Mouse (Mus musculus): Measurements from ENCODE around the gene Smtnl2. TPM values are rescaled to one million over a fixed set of nuclear protein-coding genes. Genes with fewer than 3 reads are reported as not detected.

Smtnl2 gene
- polyA plus RNA-seq, 1 experiment from 2014 or later, result 7.0 TPM

DNA sequence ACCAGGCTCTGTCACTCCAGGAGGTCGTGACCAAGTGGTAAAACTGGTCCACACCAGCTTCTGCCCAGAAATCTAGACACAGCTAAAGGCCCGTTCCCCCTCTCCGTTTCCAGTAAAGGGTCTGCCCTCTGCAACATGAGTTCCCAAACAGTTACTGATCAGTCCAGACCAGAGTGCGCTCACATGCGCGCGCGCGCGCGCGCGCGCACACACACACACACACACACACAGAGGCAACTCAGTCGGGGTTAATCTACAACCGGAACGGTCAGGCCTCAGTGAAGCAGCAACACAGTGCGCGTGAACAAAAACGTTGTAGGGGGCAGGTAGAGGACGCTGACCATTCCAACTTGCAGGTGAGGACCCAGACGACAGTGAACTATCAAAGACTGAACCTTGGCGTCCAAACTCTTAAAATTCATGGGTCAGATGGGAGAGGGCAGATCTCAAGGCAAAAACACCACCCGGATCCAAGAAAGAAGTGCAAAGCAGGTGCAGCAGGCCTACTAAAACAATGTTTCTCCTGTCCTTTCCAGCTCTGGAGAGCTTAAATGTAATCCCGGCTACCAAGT lies 906 bp downstream of the Smtnl2 start:
- Histone ChIP-seq H3K27me3 (ENCODE audit: control insufficient read depth, insufficient read depth, low read length) (no peaks in the 10 kb centered on the region; the same call in 1 of the 2 replicates), H3K4me2 (ENCODE audit: low read depth, low read length, severe bottlenecking) (peak overlapping the region; percentile 85), H3K4me1 (replicated peaks; ENCODE audit: control insufficient read depth, insufficient read depth, low read length) (peaks cover 4% of the 10 kb centered on the region; the same call in 1 of the 2 replicates), H3K36me3 (ENCODE audit: control insufficient read depth, insufficient read depth, low read length) (no peaks in the 10 kb centered on the region), H3K9ac (ENCODE audit: low read length) (no peak overlapping the region), H3K27ac (ENCODE audit: low read depth, low read length) (no peak overlapping the region), H3K9me3 (ENCODE audit: control insufficient read depth, low read length) (no peaks in the 10 kb centered on the region), H3K4me3 (ENCODE audit: low read depth, low read length) (peak overlapping the region; percentile 43)
- DNase-seq (ENCODE audit: low spot score) (no peak), ATAC-seq (replicated peaks; ENCODE audit: low FRiP score) (no peak; the same call in 1 of the 2 replicates)
- WGBS, result under 1% methylated on average over 25 of the region's 25 CpGs

GRCm38 (mm10) chr11:72409649-72410385 lies 1.7 kb downstream of the Smtnl2 start:
- Histone ChIP-seq H3K4me1 (replicated peaks; ENCODE audit: control insufficient read depth, insufficient read depth, low read length) (peaks cover 4% of the 10 kb centered on the region; the same call in 1 of the 2 replicates), H3K27ac (ENCODE audit: low read depth, low read length) (no peak overlapping the region), H3K36me3 (ENCODE audit: control insufficient read depth, insufficient read depth, low read length) (no peaks in the 10 kb centered on the region), H3K4me2 (ENCODE audit: low read depth, low read length, severe bottlenecking) (peak overlapping the region; percentile 11; the same call in 1 of the 2 replicates), H3K9me3 (ENCODE audit: control insufficient read depth, low read length) (no peaks in the 10 kb centered on the region), H3K9ac (ENCODE audit: low read length) (no peak overlapping the region), H3K4me3 (ENCODE audit: low read depth, low read length) (no peak overlapping the region), H3K27me3 (ENCODE audit: control insufficient read depth, insufficient read depth, low read length) (no peaks in the 10 kb centered on the region; the same call in 1 of the 2 replicates)
- WGBS, result 81% methylated on average over 12 of the region's 12 CpGs
- DNase-seq (ENCODE audit: low spot score) (no peak), ATAC-seq (replicated peaks; ENCODE audit: low FRiP score) (no peak)

DNA sequence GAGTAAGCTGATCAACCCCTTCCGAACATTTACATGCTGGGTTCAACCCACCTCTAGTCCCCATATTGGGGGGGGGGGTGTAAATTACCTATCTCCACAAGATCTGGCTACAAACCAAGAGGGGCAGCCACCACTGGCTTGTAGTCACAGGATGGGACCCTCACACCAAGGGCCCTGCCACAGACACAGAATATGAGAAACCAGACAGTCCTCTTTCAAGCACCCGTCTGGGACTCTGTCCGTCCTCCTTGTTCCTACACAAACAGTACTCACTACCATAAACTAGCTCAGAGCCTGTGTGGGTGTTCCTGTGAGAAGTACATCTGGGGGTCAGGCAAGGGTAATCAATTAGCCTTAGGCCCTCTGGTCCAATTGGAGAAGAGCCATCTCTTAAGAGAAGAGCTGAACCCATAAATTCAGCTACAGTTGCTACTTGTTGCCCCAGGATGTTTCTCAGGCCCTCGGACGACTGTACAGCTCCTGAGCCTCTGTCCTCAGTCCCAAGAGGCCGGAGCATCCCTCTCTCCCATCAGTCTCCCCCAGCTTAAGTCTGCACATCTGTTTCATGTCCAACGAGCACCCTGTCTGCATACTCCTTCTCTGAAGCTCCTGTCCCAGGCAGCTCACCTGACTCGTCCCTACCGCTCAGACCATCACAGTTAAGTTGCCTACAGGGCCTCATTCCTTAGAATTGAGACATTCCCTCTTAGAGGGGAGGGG lies 2.9 kb downstream of the Smtnl2 start:
- 52% methylated on average over 9 of the region's 9 CpGs for WGBS
- Histone ChIP-seq H3K36me3 (ENCODE audit: control insufficient read depth, insufficient read depth, low read length) (no peaks in the 10 kb centered on the region), H3K4me3 (ENCODE audit: low read depth, low read length) (no peak overlapping the region), H3K4me1 (replicated peaks; ENCODE audit: control insufficient read depth, insufficient read depth, low read length) (peaks cover 4% of the 10 kb centered on the region; the same call in 1 of the 2 replicates), H3K27me3 (ENCODE audit: control insufficient read depth, insufficient read depth, low read length) (no peaks in the 10 kb centered on the region; the same call in 1 of the 2 replicates), H3K9me3 (ENCODE audit: control insufficient read depth, low read length) (no peaks in the 10 kb centered on the region), H3K27ac (ENCODE audit: low read depth, low read length) (no peak overlapping the region), H3K9ac (ENCODE audit: low read length) (no peak overlapping the region), H3K4me2 (ENCODE audit: low read depth, low read length, severe bottlenecking) (no peak overlapping the region)
- DNase-seq (ENCODE audit: low spot score) (no peak), ATAC-seq (replicated peaks; ENCODE audit: low FRiP score) (no peak)

DNA sequence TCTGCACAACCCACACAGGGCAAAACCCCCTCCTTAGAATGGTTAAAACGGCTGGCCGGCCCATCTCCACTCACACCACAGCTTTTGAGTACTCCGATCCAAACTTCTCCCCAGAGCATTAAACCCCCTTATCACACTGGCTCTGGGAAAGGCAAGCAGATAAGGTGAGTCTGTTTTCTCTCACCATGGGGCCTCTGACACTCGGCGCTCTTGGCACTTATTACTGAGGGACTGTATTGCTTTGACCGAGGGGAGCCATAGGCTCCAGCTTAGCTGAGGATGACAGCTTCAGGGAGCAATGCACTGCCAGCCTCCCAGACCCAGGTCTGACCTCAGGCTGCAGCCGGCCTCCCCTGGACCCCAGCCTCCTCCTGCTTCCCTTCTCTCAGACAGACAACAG lies 3.9 kb downstream of the Smtnl2 start:
- WGBS, result 18% methylated on average over 7 of the region's 7 CpGs
- DNase-seq (ENCODE audit: low spot score) (no peak), ATAC-seq (replicated peaks; ENCODE audit: low FRiP score) (no peak)
- no peak overlapping the region for H3K9ac ChIP-seq (ENCODE audit: low read length)
- no peaks in the 10 kb centered on the region for H3K9me3 ChIP-seq (ENCODE audit: control insufficient read depth, low read length)
- H3K4me2 ChIP-seq (ENCODE audit: low read depth, low read length, severe bottlenecking), result no peak overlapping the region
- H3K27me3 ChIP-seq (ENCODE audit: control insufficient read depth, insufficient read depth, low read length), result no peaks in the 10 kb centered on the region; the same call in 1 of the 2 replicates
- H3K27ac ChIP-seq (ENCODE audit: low read depth, low read length), result no peak overlapping the region
- no peak overlapping the region for H3K4me3 ChIP-seq (ENCODE audit: low read depth, low read length)
- H3K36me3 ChIP-seq (ENCODE audit: control insufficient read depth, insufficient read depth, low read length), result no peaks in the 10 kb centered on the region
- H3K4me1 ChIP-seq (replicated peaks; ENCODE audit: control insufficient read depth, insufficient read depth, low read length), result peaks cover 4% of the 10 kb centered on the region; the same call in 1 of the 2 replicates

GRCm38 (mm10) chr11:72407081-72407480 lies 4.4 kb downstream of the Smtnl2 start:
- Histone ChIP-seq H3K4me2 (ENCODE audit: low read depth, low read length, severe bottlenecking) (no peak overlapping the region), H3K27ac (ENCODE audit: low read depth, low read length) (no peak overlapping the region), H3K9ac (ENCODE audit: low read length) (no peak overlapping the region), H3K4me3 (ENCODE audit: low read depth, low read length) (no peak overlapping the region), H3K9me3 (ENCODE audit: control insufficient read depth, low read length) (no peaks in the 10 kb centered on the region), H3K27me3 (ENCODE audit: control insufficient read depth, insufficient read depth, low read length) (no peaks in the 10 kb centered on the region; the same call in 1 of the 2 replicates), H3K4me1 (replicated peaks; ENCODE audit: control insufficient read depth, insufficient read depth, low read length) (peaks cover 4% of the 10 kb centered on the region; the same call in 1 of the 2 replicates), H3K36me3 (ENCODE audit: control insufficient read depth, insufficient read depth, low read length) (no peaks in the 10 kb centered on the region)
- ATAC-seq (replicated peaks; ENCODE audit: low FRiP score) (no peak), DNase-seq (ENCODE audit: low spot score) (no peak)
- WGBS, result 23% methylated on average over 3 of the region's 3 CpGs

GRCm38 (mm10) chr11:72406079-72406675 lies 5.3 kb downstream of the Smtnl2 start:
- DNase-seq (ENCODE audit: low spot score) (no peak), ATAC-seq (replicated peaks; ENCODE audit: low FRiP score) (no peak)
- WGBS, result 64% methylated on average over 8 of the region's 8 CpGs
- Histone ChIP-seq H3K9me3 (ENCODE audit: control insufficient read depth, low read length) (no peaks in the 10 kb centered on the region), H3K27me3 (ENCODE audit: control insufficient read depth, insufficient read depth, low read length) (no peaks in the 10 kb centered on the region; the same call in 1 of the 2 replicates), H3K4me3 (ENCODE audit: low read depth, low read length) (no peak overlapping the region), H3K36me3 (ENCODE audit: control insufficient read depth, insufficient read depth, low read length) (no peaks in the 10 kb centered on the region), H3K4me2 (ENCODE audit: low read depth, low read length, severe bottlenecking) (no peak overlapping the region), H3K9ac (ENCODE audit: low read length) (no peak overlapping the region), H3K4me1 (replicated peaks; ENCODE audit: control insufficient read depth, insufficient read depth, low read length) (peaks cover 4% of the 10 kb centered on the region; the same call in 1 of the 2 replicates), H3K27ac (ENCODE audit: low read depth, low read length) (no peak overlapping the region)

- Histone ChIP-seq H3K4me2 (ENCODE audit: low read depth, low read length, severe bottlenecking) (no peak overlapping the region), H3K9me3 (ENCODE audit: control insufficient read depth, low read length) (no peaks in the 10 kb centered on the region), H3K4me3 (ENCODE audit: low read depth, low read length) (no peak overlapping the region), H3K9ac (ENCODE audit: low read length) (no peak overlapping the region), H3K4me1 (replicated peaks; ENCODE audit: control insufficient read depth, insufficient read depth, low read length) (peaks cover 3% of the 10 kb centered on the region; the same call in 1 of the 2 replicates), H3K27ac (ENCODE audit: low read depth, low read length) (no peak overlapping the region), H3K27me3 (ENCODE audit: control insufficient read depth, insufficient read depth, low read length) (no peaks in the 10 kb centered on the region; the same call in 1 of the 2 replicates), H3K36me3 (ENCODE audit: control insufficient read depth, insufficient read depth, low read length) (no peaks in the 10 kb centered on the region)
- no peak for DNase-seq (ENCODE audit: low spot score)
- no peak for ATAC-seq (replicated peaks; ENCODE audit: low FRiP score)
- WGBS, result 67% methylated on average over 4 of the region's 4 CpGs
Measured at GRCm38 (mm10) chr11:72405532-72405931, 6.0 kb downstream of the Smtnl2 start.

DNA sequence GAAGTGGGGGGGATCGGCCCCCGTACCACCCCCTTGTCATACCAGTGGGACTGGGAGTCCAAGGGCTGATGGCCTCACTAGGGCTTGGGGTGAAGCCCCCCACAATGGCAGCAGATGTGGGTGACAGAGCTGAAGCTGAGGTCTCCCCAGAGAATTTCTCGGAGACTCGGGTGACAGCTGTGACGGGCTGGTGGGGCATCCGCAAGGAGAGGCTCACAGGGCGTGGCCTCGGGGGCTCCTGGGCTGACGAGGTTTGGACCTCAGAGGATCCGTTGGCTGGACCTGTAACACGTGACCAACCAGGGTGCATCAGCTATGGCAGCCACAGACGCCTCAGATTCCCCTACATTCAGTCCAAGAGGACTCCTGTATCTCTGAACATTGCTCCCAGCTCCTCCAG lies 8.5 kb downstream of the Smtnl2 start:
- H3K36me3 ChIP-seq (ENCODE audit: control insufficient read depth, insufficient read depth, low read length), result no peaks in the 10 kb centered on the region
- H3K27ac ChIP-seq (ENCODE audit: low read depth, low read length), result no peak overlapping the region
- ATAC-seq (replicated peaks; ENCODE audit: low FRiP score) (no peak), DNase-seq (ENCODE audit: low spot score) (no peak)
- H3K9me3 ChIP-seq (ENCODE audit: control insufficient read depth, low read length), result no peaks in the 10 kb centered on the region
- H3K4me1 ChIP-seq (replicated peaks; ENCODE audit: control insufficient read depth, insufficient read depth, low read length), result no peaks in the 10 kb centered on the region; the same call in 1 of the 2 replicates
- no peaks in the 10 kb centered on the region for H3K27me3 ChIP-seq (ENCODE audit: control insufficient read depth, insufficient read depth, low read length)
- no peak overlapping the region for H3K9ac ChIP-seq (ENCODE audit: low read length)
- WGBS, result 87% methylated on average over 12 of the region's 12 CpGs
- no peak overlapping the region for H3K4me3 ChIP-seq (ENCODE audit: low read depth, low read length)
- no peak overlapping the region for H3K4me2 ChIP-seq (ENCODE audit: low read depth, low read length, severe bottlenecking)

Measured in forebrain, embryonic 11.5 days (tissue).